ENCODE assay signal across 8 mouse cellular contexts in the genomic region with DNA sequence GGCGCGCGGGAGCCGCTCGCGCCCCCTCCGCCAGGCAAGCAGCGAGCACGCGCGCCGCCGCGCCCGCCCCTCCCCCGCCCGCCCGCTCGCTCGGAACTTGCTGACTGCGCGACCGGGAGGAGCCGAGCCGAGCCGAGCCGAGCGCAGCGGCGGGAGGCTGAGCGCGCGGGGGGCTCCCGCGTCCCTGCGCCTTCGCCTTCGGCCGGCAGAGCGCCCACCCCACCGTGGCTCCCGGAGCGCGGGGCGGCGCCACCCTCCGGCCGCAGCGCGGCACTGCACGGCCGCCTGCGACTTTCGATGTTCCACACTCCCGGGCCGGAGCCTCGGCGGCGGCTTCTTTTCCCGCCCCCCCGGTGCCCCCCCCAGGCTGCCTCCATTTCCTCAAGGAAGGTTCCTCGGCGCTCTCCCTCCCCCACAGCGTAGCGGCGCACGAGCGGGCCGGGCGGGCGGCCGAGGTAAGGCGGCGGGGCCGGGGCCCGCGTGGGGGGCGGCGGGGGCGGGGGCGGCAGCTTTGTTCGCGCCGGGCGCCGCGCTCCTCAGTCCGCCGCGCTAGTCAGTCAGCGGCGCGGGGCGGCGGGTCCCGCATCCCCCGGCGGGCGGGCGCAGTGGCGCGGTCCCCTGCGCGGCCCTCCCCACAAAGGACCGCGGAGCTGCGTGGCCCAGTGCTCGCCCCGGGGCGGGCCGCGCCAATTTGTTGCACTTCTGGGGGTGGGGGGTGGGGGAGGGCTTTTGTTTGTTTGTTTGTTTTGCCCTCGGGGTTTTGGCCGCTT. TPM values are rescaled to one million over a fixed set of nuclear protein-coding genes. Genes with fewer than 3 reads are reported as not detected.
DNase-seq lines count a peak whose midpoint lies in the region; ATAC-seq and TF ChIP-seq lines count a peak whose summit lies in the region.

No protein-coding gene starts in this region.

- H3K4me2 ChIP-seq in forebrain, postnatal 0 days (ENCODE audit: low read depth) = peak overlapping the region; percentile 79
- peak overlapping the region; percentile 79 for H3K4me2 ChIP-seq in lung, postnatal 0 days (replicated peaks; ENCODE audit: low read depth, low read length)

- peaks cover 60% of the 10 kb centered on the region for H3K4me1 ChIP-seq in G1E (ENCODE audit: insufficient read depth, low read depth, low read length)
- H3K4me1 ChIP-seq in forebrain, postnatal 0 days (ENCODE audit: insufficient read depth) = peaks cover 21% of the 10 kb centered on the region
- peaks cover 14% of the 10 kb centered on the region; the same call in 1 of the 2 replicates for H3K4me1 ChIP-seq in lung, postnatal 0 days (ENCODE audit: insufficient read depth, low read depth, low read length)

- H3K27me3 ChIP-seq in G1E (ENCODE audit: insufficient read depth, low read length) = no peaks in the 10 kb centered on the region
- no peaks in the 10 kb centered on the region for H3K27me3 ChIP-seq in forebrain, postnatal 0 days (ENCODE audit: insufficient read depth, low read length)
- H3K27me3 ChIP-seq in lung, postnatal 0 days (replicated peaks; ENCODE audit: insufficient read depth, low read length) = no peaks in the 10 kb centered on the region

- peaks cover 22% of the 10 kb centered on the region for H3K36me3 ChIP-seq in G1E (replicated peaks)
- no peaks in the 10 kb centered on the region for H3K36me3 ChIP-seq in forebrain, postnatal 0 days (ENCODE audit: insufficient read depth)
- no peaks in the 10 kb centered on the region for H3K36me3 ChIP-seq in lung, postnatal 0 days (ENCODE audit: insufficient read depth, low read length)

- H3K9me3 ChIP-seq in G1E (replicated peaks) = no peaks in the 10 kb centered on the region
- no peaks in the 10 kb centered on the region for H3K9me3 ChIP-seq in forebrain, postnatal 0 days (ENCODE audit: low read length)
- no peaks in the 10 kb centered on the region for H3K9me3 ChIP-seq in lung, postnatal 0 days (ENCODE audit: low read length)

- H3K9ac ChIP-seq in forebrain, postnatal 0 days = peak overlapping the region; percentile 97
- peak overlapping the region; percentile 92 for H3K9ac ChIP-seq in lung, postnatal 0 days (replicated peaks; ENCODE audit: low read depth)

- WGBS in forebrain, postnatal 0 days = under 1% methylated on average over 48 of the region's 114 CpGs
- 0% methylated on average over 21 of the region's 114 CpGs for whole genome bisulfite sequencing in lung, postnatal 0 days

- peak; percentile 74 for DNase-seq in G1E (ENCODE audit: low spot score)
- DNase-seq in cerebellum, adult 18-20 months = peak; percentile 62 to 89
- peak; percentile 97 for DNase-seq in forebrain, postnatal 0 days
- peak; percentile 90 for DNase-seq in heart, postnatal 4 days
- DNase-seq in layer of hippocampus, postnatal 10 days (ENCODE audit: low spot score in 2 of 2) = peak; percentile 89 to 95
- peak; percentile 92 for DNase-seq in lung, postnatal 0 days (ENCODE audit: low spot score)
- DNase-seq in ovary, postnatal 36 days (ENCODE audit: low spot score) = peak; percentile 84
- DNase-seq in thymus, postnatal 25 days = peak; percentile 83

- peak overlapping the region; percentile 77 for H3K4me3 ChIP-seq in G1E (ENCODE audit: low read depth, low read length)
- H3K4me3 ChIP-seq in forebrain, postnatal 0 days (ENCODE audit: low read depth, low read length) = peak overlapping the region; percentile 88
- peak overlapping the region; percentile 98 for H3K4me3 ChIP-seq in lung, postnatal 0 days (ENCODE audit: low read depth, low read length)

- peak; percentile 16; the same call in 1 of the 2 replicates for TF ChIP-seq CTCF in G1E (IDR thresholded peaks at IDR 0.05; ENCODE audit: low read depth, low read length)
- TF ChIP-seq CTCF in forebrain, postnatal 0 days (IDR thresholded peaks at IDR 0.05; ENCODE audit: low read depth) = peak; percentile 79
- peak; percentile 69 for TF ChIP-seq CTCF in lung, postnatal 0 days (IDR thresholded peaks at IDR 0.05)

- no peak for TF ChIP-seq EP300 in lung, postnatal 0 days (IDR thresholded peaks at IDR 0.05)

- peak overlapping the region; percentile 96 for H3K27ac ChIP-seq in forebrain, postnatal 0 days (ENCODE audit: low read depth, low read length)
- H3K27ac ChIP-seq in lung, postnatal 0 days (ENCODE audit: low read length) = peak overlapping the region; percentile 97

- ATAC-seq in G1E (ENCODE audit: extremely low read depth, insufficient number of reproducible peaks, low FRiP score, poor library complexity, severe bottlenecking) = no peak
- ATAC-seq in forebrain, postnatal 0 days = peak; percentile 98
- peak; percentile 93 for ATAC-seq in lung, postnatal 0 days

RNA-seq across cellular contexts. Expression of a gene that starts 1.2 kb away (rescaled TPM):
- total RNA-seq in G1E (2014; fragmentation: Nextera tagmentation) = 87.9 and 95.4 TPM in 2 replicates
- total RNA-seq in G1E (2017) = 95.7 and 95.9 TPM in 2 replicates
- 99.6 and 129 TPM in 2 replicates for polyA plus RNA-seq in G1E (2012)
- 226 and 237 TPM in 2 replicates for total RNA-seq in forebrain, postnatal 0 days (2014; rRNA removed)
- polyA plus RNA-seq in forebrain, postnatal 0 days (2015; fragmentation: Nextera tagmentation; extraction: Ambion mirVana) = 248 and 251 TPM in 2 replicates
- total RNA-seq in heart, postnatal 4 days (2021) = 10 to 100 TPM; 91.0 to 97.6 TPM
- total RNA-seq in layer of hippocampus, postnatal 10 days (2021) = 100 to 1,000 TPM; 127 to 134 TPM
- polyA plus RNA-seq in lung, postnatal 0 days (2015; fragmentation: Nextera tagmentation; extraction: Ambion mirVana) = 94.7 and 97.5 TPM in 2 replicates

Comparison
In these comparisons a context has a peak if more than half of its experiments do, and no peak if none do; other contexts are left out.
1. CTCF ChIP-seq: peak in every context shown above with its lines; median percentile 79 in forebrain, postnatal 0 days; 69 in lung, postnatal 0 days; 16 in G1E.